Mouse (Mus musculus): Measurements from ENCODE around the gene Msrb2.

Msrb2 gene

DNA sequence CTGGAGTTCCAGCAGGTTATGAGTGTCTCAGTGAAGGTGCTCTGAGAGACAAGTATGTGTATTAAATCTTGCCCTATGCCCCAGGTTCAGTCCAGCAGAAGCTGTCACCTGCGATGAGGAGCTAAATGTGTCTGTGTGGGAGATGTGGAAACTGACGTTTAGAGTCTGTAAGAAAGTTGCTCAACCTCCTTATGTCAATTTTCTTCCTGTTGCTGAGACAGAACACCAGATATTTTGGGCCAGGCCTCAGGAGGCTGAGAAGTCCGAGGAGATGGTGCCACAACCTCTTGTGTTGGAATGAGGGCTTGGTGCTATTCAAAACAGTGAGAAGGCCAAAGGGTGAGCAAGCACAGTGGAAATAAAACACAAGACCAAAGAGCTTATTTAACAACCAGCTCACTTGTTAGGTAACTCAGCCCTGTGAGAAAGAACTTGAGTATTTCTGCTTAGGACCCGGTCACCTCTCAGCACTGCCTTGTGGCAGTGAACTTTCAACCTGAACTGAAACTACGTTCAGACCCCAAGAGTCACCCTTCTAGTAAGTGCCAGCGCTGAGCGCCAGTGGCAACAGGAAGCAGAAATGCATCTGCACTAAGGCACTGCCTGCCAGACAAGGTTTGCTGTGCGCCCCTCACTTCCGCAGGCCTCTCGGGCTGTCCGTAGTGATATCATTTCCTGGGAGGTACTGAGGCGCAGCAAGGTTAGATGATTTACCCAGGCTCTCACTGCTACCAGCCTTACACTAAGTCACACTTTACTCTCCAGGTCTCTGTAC, 17.3 kb downstream of the Msrb2 start:
- DNase-seq (ENCODE audit: low read depth, low spot score) = peak; percentile 11

DNA sequence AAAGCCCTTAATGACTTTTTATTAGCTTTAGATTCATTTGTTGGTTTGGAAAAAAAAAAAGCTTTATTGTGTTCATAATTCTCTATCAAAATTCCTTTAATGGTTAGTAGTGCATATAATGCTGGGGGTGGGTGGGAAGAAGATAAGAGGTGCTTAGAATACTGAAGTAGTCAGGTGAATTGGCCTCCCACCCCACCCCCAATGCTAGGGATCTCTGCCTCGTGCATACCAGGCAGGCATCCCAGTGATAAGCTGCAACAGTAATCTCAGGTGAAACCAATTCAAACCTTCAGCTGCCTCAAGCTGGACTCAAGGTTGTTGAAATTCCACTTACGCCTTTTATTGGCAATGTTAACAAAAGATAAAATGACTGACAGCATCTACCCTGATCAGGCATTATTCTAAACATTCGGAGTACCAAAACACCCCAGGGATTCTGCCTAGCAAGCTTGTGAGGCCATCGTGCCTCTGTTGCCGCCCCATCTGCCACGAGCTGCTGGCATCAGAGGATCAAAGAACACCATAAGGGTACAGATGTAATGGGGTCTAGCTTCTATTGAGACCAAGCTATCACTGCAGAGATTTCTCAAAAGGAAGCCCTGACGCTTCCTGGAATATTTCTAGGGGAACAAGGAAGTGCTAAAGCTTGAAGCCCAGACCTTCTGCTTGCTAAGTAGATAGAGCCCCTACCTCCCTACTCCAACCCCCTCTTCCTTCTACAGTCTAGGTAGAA, 19.3 kb downstream of the Msrb2 start:
- DNase-seq (ENCODE audit: low read depth, low spot score) = no peak

DNA sequence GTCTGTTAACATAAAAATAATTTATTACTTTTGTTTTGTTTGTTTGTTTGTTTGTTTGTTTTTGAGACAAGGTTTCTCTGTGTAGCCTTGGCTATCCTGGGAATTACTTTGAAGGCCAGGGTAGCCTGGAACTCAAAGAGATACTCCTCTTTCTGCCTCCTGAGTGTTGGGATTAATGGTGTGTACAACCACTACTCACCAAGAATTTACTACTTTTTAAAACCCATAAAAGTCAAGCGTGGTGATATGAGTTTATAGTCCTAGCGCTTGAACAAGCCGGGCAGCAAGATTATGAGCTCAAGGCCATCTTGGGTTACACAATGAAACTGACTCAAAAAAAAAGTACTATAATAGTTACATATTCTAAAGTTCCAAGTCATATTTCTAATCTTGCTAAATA, 20.4 kb downstream of the Msrb2 start:
- DNase-seq (ENCODE audit: low read depth, low spot score) = no peak

DNA sequence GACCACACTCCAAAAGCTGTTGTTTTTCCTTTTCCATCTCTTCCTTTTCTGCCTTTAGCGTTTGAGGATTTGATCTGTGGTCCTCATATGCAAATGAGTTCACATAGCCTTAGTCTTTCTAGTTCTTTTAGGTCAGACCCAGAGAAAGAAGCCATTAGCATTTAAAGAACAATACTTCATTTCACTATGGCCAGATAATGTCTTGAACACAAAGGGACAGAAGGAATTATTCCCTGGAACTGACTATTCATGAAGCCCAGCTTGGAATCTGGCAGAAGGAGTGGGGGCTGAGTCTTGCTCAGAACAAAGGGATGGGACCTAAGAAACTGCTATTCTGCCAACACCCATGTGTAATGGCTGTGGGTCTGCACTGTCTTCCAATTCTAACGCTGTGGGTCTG, 21.6 kb downstream of the Msrb2 start:
- no peak for DNase-seq (ENCODE audit: low read depth, low spot score)

DNA sequence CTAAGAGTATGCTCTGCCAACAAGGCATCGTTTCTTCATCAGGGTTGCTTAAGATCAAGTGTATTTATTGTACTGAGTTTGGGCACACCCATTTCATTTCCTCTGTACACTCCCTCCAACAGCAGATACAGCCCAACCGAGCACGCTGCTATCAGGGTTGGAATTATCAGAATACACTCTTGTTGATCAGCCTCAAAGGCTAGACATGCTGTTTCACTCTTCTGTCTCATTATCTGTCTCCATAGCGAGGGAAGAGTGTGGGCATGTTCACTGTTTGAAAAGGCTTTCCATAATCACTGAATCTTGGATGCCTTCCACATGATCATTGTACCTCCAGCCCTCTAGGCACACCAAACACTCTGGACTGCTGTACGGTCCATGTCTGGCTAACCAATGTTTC, 34.2 kb downstream of the Msrb2 start:
- no peak for DNase-seq (ENCODE audit: low read depth, low spot score)

DNA sequence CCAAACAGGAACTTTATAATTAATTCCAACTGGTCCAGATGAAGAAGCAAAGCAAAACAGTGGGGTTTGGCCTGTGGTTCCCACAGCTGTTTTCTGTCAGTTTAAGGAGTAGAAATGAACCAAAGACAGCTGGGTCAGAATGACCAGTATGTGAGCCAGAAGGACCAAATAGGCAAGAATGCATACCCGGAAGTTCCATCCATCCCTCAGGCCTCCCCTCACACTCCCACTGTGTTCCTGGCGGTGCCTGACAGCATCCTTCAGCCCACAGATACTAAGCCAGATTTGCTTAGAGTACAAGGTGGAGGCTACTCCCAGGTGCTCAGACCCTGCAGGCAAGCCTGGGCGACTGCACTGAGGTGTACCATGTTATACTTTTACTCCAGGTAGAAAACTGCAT, 35.3 kb downstream of the Msrb2 start:
- no peak for DNase-seq (ENCODE audit: low read depth, low spot score)

DNA sequence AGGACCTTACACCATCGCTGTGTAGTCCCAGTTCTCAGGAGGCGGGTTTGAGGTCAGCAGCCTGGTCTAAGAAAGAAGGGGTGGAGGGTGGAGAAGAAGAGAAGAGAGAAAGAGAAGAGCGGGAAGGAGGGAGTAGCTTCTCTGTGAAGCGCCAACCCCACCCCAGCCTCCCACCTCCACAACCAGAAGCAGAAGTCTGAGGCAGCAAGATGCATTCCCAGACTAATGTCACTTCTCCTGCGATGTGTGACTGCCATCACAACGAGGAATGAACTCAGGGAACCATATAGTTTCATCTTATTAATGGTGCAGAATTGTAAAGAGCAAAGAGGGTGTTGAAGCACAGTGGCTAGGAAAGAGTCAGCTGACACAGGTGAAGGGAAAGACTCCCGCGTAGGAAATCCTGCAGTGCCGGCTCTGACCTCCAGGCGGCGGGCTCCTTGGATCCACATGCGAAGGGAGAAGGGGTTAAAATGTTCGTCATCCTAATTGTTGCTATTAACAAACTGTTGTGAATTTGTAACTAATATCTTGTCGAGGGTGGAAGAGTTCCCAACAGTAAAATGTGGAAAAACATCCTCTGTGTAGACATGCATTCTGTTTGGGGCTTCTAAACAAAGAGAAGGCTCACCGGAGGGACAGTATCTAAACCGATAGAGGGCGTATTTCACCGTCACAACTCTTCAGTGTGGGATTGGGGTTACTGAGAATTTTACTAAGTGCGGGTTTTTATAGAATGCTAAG, 43.2 kb downstream of the Msrb2 start:
- no peak for DNase-seq (ENCODE audit: low read depth, low spot score)

DNA sequence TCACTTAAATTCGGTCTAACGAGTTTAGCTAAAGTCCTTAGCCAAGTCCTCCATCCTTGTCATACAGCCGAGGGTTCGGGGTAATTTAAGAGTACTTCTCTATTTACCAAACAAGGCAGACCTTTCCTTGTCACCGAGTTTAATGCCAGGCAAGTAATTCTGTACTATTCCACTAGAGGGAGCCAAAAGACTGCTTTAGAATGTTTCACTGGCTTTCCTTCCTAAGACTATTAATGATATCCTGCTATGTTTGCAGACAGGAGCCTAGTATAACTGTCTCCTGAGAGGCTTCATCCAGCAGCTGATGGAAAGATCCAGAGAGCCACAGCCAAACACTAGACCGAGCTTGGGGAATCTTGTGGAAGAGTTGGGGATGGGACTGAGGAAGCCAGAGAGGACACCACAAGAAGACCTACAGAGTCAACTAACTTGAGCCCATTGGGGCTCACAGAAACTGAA, 43.9 kb downstream of the Msrb2 start:
- peak; percentile 63 for DNase-seq (ENCODE audit: low read depth, low spot score)

DNA sequence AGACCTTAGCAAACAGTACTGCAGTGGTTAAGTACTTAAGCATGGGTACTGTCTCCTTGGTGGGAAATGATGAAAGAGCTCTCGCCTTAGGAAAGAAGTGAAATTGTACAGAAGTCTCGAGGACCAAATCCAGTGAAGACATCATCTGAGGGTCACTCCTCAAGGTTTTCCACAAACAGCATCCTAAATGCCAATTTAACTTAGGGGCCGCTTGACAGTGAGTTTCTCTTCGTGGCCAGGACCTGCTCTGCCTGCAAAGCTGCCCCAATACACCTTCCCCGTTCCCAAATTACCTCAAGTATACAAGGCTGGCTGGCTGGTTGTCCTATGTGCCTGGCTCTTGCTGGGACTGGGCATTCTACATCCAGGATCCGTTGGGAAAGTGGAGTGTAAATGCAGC, 44.8 kb downstream of the Msrb2 start:
- no peak for DNase-seq (ENCODE audit: low read depth, low spot score)

DNA sequence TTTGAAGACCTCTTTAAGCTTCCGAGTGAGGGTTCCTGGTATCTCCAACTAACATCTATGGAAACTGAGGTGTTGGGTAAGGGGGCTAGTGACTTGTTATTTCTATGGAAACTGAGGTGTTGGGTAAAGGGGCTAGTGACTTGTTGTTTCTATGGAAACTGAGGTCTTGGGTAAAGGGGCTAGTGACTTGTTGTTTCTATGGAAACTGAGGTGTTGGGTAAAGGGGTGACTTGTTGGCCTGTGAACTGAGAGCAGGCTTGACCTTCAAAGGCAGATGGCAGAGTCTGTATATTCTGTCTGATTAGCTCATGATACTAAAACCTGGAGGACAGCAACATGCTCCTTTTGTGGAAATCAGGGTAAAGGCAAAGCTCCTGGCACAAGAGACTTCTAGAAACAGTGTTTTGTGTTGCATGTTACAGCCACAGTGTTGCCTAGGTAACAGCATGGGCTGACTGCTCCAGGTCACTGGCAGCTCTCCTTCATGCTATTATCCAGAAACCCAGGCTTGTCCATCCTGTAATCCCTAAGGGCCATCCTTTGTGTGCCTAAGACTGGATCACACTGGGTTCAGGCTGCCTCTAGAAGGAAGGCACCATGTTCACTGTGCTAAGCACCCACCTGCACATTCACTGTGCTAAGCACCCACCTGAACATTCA, 48.6 kb downstream of the Msrb2 start:
- no peak for DNase-seq (ENCODE audit: low read depth, low spot score)

DNA sequence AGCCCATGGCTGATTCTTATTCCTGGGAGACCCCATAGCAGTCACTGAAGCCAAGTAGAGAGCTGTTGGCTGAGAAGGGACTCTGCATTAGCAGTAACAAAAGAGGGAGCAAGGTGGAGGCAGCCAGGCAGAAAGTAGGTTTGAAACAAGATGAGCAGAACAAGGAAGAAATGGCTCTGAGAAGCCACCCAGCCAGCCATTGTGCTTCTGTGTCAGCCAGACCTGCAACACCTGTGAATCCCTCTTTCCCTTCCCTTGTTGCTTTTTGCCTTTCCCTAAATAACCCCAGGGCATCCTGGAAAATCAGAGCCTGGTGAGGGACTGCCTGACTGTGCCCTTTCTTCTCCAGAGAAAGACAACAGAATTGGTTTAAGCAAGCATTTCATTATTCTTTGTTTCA, 51.0 kb downstream of the Msrb2 start:
- no peak for DNase-seq (ENCODE audit: low read depth, low spot score)

DNA sequence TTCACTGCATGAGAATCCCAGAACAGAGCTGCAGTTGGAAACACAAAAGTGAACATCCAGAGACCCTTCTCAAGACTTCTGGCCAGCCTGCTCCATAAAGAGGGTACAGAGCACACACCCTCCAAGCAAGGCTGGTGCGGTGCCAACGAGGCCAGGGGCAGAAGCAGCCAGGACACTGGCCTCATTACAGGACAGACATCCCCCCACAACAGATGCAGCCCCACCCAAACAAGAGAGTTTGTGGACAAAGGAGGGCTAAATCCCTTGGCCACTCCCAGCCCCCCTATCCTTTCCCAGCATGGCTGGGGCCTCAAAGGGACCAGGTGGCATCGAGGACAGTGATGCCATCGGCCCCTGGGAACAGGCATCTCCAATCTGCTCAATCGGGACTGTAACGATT, 51.8 kb downstream of the Msrb2 start:
- DNase-seq (ENCODE audit: low read depth, low spot score) = no peak

DNA sequence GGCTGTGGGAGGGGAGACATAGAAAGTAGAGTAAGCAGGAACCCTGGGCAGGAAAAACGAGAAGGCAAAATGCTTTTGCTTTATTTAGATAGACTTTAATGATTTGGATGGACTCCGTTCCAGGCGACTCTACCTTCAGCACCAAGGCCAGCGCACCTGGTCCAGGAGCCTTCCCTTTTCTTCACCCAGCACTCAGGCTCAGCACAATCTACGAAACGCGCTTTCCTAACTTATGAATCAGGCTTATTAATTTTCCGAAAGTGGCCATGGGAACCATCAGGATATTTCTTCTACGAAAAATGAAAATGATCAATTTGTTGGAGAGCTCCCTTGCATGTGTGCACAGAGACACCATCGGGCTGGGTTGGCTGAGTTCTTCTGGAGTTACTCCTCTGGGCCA, 57.8 kb downstream of the Msrb2 start:
- DNase-seq (ENCODE audit: low read depth, low spot score) = no peak

DNA sequence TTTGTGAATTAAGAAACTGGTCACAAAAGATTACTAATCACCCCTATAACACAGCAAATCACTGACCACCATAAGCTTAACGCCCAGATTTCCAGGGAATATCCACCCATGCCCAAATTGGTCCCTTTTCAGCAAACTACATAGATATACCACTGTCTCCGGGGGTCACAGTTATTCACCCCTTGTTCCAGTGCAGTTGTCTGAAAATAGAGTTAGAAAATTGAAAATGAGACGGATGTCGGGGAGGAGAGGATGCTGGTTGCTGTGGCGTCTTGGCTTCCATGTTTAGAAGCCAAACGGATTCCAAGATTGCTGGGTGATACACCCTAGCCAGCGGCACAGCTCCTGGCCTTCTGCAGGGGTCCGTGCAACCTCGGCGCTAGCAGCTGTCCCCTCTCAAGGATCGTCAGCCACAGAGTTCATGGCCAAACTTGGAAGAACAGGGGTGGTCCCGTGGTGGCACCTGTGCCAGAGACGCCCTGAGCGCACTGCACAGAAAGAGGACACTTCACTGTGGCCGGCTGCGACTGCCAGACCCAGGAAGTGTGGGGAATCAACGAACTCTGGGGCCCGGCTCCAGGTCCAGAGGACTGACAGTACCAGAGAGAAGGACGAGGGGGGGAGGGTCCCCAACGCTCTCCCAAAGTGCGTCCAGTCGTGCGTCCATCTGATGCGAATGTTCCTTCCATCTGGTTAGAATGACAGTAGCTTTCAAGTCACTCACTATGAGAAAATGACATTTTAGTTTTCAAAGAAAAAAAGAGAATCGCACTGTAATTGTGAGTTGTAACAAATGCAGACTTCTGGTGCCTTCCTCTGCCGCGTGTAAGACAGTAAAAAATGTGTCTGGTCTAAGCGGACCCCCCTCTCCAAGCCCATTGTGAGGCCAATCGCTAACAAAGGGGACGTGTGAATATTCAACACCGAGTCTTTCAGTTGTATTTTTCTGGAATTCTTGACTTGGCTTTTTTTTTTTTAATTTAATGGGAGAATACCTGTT, 58.8 kb downstream of the Msrb2 start:
- DNase-seq (ENCODE audit: low read depth, low spot score) = no peak

DNA sequence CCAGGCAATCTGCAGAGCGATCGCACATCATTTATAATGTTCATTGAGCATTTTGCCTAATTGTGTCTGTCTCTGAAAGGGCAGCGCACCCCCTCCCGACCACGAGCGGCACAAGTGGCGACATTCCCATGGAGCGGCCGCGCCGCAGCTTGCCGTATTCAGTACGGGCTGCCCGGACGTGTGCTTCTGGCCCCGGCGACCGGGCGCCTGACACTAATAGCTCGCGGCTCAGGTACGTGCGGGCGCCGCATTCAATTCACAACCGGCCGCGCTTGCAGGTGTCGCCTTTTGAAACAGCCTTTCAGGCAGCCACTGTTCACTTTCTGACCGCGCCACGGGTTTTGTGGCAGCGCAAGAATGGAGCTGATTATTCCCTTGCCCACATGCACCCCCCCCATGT, 59.5 kb downstream of the Msrb2 start:
- no peak for DNase-seq (ENCODE audit: low read depth, low spot score)

DNA sequence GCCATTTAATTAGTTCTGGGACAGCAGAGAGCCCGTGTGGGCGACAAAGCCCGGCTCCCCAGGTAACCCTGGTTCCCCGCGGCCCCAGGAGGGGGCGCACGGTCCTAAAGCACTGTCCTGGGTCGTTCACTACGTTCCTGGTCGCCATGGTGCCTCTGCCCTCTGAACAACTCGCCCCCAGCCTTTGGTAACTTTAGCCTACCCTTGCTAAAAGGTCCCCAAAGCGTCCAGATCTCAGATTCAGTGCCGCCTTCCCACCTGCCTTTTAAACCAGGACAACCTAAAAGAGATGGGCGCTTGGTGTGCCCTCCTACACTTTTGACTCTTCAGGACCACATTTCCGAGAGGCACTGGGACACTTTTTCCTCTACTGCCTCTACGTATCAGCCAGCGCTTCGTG, 59.9 kb downstream of the Msrb2 start:
- no peak for DNase-seq (ENCODE audit: low read depth, low spot score)

DNA sequence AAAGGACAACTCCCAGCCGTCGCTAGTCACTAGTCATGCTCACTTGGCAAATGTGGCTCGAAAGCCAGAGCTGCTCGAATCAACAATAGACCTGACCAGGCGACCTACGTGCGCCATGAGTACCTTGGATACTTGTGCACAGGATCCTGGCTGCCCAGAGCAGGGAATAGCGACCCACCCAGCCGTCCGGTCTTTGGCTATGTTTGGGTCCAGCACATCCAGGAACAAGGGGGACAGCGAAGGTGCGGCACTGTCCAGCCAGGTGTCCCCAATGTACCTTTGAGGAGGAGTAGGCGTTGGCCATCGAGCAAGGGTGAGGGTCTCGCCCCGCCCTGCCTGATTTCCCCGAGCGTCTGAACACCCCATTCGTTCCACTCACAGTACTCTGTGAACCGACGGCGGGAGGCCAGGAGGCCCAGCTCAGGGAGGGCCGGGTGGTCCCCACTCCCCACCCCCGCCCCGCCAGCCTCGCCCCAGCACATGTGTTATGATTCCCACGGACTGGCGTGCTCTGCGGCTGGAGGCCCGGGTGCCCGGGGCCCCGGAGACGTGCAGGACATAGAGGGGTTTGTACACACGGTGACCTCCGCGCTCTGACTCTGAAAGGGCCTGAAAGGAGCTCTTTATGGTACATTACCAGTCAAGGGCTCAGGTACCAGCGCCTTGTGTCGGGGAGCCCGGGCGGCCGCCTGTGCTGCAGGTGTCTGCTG, 60.5 kb downstream of the Msrb2 start:
- no peak for DNase-seq (ENCODE audit: low read depth, low spot score)

DNA sequence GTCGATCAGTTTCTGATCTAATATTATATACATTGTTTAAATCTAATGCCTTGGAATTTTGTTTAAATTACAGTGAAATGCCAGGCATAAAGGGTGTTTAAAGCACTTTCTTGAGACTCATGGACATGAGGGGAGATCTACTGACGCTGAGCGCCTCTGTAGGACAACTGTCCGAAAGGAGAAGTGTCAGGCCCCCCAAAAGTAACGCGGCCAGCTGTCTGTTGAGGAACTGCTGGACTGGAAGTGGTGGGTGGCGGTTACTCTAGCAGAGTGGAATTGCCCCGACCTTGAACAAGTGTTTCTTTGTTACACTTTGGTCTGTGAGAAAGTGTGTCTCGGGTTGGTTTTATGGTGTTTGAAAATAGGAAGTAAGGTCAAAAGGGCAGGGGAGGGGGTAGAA, 73.1 kb downstream of the Msrb2 start:
- DNase-seq (ENCODE audit: low read depth, low spot score) = no peak
